Mouse (Mus musculus): ENCODE measurements at regions not wholly inside any gene's neighbourhood (a gene's known extent, or its start where the extent isn't known, plus 50 kb on each side); places are given as distances from the start of the nearest gene placed in this dataset.
A peak's percentile ranks its signal among the peaks of the same experiment; 100 is the strongest.

GRCm38 (mm10) chr17:68916531-68916930 is 90.1 kb downstream of the Tmem200c start:
- no peak for DNase-seq (ENCODE audit: low read depth, low spot score)

GRCm38 (mm10) chr17:68918228-68918627 is 91.8 kb downstream of the Tmem200c start:
- DNase-seq (ENCODE audit: low read depth, low spot score), result no peak

GRCm38 (mm10) chr17:68923271-68923670 is 96.8 kb downstream of the Tmem200c start:
- no peak for DNase-seq (ENCODE audit: low read depth, low spot score)

- DNase-seq (ENCODE audit: low read depth, low spot score), result peak; percentile 4
Observed at GRCm38 (mm10) chr17:68927418-68927817, 101.0 kb downstream of the Tmem200c start.

- no peak for DNase-seq (ENCODE audit: low read depth, low spot score)
Observed at GRCm38 (mm10) chr17:68928691-68929090, 102.3 kb downstream of the Tmem200c start.

- DNase-seq (ENCODE audit: low read depth, low spot score), result no peak
Observed at GRCm38 (mm10) chr17:68933265-68933664, 106.8 kb downstream of the Tmem200c start.

- DNase-seq (ENCODE audit: low read depth, low spot score), result no peak
Observed at GRCm38 (mm10) chr17:68934066-68934465, 107.6 kb downstream of the Tmem200c start.

GRCm38 (mm10) chr17:68936016-68936415 is 109.6 kb downstream of the Tmem200c start:
- DNase-seq (ENCODE audit: low read depth, low spot score), result no peak

GRCm38 (mm10) chr17:68956275-68956674 is 119.2 kb upstream of the Epb41l3 start:
- no peak for DNase-seq (ENCODE audit: low read depth, low spot score)

GRCm38 (mm10) chr17:68961160-68961559 is 114.3 kb upstream of the Epb41l3 start:
- no peak for DNase-seq (ENCODE audit: low read depth, low spot score)

- no peak for DNase-seq (ENCODE audit: low read depth, low spot score)
Observed at GRCm38 (mm10) chr17:68975606-68976005, 99.9 kb upstream of the Epb41l3 start.

- no peak for DNase-seq (ENCODE audit: low read depth, low spot score)
Observed at GRCm38 (mm10) chr17:68978151-68978550, 97.3 kb upstream of the Epb41l3 start.

- DNase-seq (ENCODE audit: low read depth, low spot score), result no peak
Observed at GRCm38 (mm10) chr17:68981120-68981519, 94.4 kb upstream of the Epb41l3 start.

GRCm38 (mm10) chr17:68982094-68982493 is 93.4 kb upstream of the Epb41l3 start:
- DNase-seq (ENCODE audit: low read depth, low spot score), result no peak

- DNase-seq (ENCODE audit: low read depth, low spot score), result no peak
Observed at GRCm38 (mm10) chr17:68999913-69000312, 75.6 kb upstream of the Epb41l3 start.

- no peak for DNase-seq (ENCODE audit: low read depth, low spot score)
Observed at GRCm38 (mm10) chr17:69004051-69004450, 71.4 kb upstream of the Epb41l3 start.

- peak; percentile 17 for DNase-seq (ENCODE audit: low read depth, low spot score)
Observed at GRCm38 (mm10) chr17:69006272-69006671, 69.2 kb upstream of the Epb41l3 start.
